Mouse (Mus musculus) layer of hippocampus, postnatal 14 days (tissue): ENCODE data around the gene Gabra5. TPM values are rescaled to one million over a fixed set of nuclear protein-coding genes. Genes with fewer than 3 reads are reported as not detected.
A peak's percentile ranks its signal among the peaks of the same experiment; 100 is the strongest.

Source experiments
- DNase-seq, 2 experiments: peaks; one replicate each; pipeline ENCODE4 v3.0.0; 2021 to 2022; ENCODE audit warnings: low spot score in 2 of 2, mixed read lengths in 1 of 2
- total RNA-seq, 2 experiments: library from RNA; stranded (reverse); gene quantifications; 2 replicates each; pipeline ENCODE4 v1.2.3; 2021

Gabra5 gene
- total RNA-seq, 2 experiments from 2014 or later, result 214 to 219 TPM

DNA sequence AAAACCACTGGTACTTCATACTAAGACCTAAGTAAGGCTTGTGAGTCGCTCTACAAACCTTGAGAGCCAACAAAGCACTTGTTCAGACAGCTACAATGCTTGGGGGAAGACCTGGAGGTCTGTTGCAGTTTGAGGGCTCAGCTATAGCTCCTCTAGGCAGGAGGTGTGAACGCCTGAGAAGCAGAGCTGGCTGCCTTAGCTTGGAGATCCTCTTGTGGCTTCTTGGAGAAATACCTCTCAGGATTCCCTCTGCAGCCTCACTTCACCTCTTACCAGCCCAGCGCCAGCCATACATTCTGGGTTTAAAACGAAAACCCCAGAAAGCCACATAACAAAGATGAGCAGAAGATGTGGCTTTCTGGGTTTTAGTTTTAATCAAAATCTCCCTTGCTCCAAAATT lies 119.8 kb downstream of the Gabra5 start:
- no peak for DNase-seq

DNA sequence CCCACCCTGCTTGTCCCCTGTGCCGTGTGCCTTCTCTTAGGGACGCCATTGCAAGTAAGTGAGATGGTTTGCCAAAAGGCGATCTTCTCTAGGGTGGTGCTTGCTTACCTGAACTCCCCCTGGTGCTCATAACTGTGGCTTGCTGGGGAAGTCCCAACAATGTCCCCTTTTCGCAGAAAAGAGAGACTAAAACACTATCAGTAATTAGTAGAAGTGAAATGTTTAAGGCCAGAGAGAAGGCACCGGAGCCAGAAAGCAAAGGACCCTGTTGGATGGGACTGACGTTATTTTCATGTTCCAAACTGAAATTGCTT lies 122.6 kb downstream of the Gabra5 start:
- DNase-seq, result peak in 1 of 2 experiments; percentile 26

DNA sequence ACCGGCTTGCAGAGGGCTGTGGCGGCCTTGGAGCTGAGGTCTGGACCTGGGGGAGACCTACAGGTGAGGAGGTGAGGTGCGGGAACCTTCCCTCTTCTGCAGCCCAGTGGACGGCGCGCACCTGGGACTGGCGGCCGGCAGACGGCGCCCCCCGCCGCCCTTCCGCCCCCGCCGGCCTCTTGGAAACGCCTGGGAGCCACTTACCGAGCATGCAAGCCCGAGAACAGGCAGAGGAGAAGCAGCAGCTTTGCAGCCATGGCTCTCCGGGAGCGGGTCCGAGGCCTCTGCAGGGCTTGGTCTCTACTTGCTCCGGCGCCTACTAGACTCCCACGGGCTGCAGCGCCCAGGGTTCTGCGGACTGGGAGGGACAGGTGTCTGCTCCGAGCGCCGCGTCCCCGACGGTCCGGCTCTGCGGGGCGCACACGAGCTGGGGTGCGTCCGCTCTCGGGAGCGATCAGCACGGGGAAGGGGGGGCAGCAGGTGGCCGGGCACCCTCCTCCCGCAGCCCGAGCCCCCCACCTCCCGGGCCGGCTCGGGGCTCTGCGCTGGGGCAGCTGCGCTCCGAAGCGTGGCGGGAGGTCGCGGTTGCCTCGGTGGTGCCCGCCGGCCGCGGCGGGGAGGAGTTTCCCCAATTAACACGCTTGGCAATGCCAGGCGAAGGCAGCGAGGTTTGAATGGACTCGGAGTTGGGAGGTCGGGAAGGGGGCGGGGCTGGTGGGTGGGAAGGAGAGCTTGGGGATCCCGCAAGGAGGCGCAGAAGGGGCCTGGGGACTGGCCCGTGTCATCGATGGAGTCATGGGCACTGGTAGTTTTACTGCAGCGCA lies 123.1 kb downstream of the Gabra5 start, which contains the start of gene Gabrg3:
TSS of gene Gabrg3 (minus strand) at position 672 of the 824 bp plus-strand sequence.
- DNase-seq, result peak; percentile 42 to 43

DNA sequence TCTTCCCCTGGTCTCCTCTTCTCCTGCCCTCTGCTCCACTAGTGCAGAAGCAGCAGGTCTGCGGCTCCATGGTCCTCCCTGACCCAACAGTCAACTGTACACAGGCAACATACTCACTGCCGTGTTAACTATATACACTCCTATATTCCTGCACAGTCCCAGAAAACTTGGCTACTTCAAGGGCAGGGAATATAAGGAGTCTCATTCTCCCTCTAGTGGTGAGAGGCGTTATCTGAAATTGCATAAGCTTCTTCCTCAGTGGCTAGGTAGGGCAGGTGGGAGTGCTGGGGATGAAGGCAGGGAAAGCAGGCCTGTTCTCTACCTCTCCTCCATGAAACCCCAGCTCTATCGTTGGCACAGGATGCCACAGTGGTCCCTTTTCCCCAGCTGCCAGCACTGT lies 125.7 kb downstream of the Gabra5 start:
- peak in 1 of 2 experiments; percentile 54 for DNase-seq

DNA sequence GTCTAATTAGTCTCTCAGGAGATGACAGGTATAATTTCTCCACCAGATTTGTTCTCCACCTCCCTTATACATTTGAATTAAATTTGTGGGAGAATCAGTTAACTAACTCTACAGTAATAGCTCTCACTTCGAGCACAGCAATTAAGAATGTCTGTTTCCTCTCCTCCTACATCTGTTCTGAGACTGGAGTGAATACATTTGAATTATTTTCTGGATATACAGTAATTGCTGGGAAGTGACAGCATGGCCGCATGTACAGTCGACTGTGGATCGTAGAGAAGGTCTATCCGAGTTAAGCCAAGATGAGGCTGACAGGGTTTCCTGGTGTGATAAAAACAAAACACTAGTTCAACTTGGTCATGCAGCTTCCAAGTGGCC lies 143.9 kb downstream of the Gabra5 start:
- DNase-seq, result no peak

DNA sequence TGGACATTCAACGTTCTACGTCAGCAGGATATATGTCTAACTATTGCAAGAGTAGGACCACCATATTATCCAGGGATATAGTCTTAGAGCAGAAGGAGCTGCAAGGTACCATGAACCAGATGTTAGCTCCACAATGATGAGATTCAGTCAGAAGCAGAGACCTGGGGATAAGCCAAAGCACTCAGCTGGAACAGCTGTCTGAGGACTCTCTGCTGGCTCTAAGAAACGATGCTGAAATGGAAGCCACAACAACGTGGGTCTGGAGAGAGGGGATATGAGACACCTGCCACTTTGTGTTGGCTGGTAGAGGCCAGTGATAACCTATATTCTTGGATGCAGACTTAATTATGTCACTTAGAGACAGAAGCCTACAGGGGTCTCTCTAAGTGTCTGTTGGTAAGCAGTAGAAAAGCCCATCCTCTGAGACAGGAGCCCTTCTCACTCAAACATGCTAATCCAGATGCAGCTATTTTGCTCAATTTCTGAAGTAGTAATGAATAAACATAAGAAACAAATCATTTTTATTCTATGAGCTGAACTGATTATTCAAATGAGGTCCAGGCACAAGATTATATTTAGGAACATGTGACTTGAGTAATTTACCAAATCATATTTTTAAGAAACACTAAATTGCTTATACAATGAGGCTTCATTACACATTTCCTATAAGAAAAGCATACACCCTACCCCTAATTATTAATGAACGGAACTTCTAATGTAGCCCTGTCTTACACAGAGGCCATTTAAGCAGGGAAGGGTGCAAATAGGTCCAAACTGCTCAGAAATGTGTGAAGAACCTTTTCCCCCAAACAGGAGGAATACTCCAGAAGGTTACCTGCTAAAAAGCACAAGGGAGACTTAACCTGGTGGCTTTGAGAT lies 144.5 kb downstream of the Gabra5 start:
- DNase-seq, result no peak

DNA sequence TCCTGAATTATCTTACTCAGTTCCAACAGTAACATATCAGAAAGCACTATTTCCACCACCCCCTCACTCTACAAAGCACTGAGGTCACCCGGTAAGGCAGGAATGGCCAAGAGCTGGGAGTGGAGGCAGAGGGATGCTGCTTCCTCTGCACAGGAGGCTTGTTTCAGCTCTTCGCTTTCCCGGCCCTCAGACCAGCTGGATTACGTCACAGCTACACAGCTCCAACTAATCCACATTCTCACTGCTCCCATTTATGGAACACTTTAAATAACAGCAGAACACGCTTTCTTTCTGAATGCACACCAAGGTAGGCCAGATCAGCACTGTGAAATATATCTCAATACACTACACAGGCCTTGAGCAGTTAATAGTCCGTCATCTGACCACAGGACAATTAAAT lies 146.0 kb downstream of the Gabra5 start:
- no peak for DNase-seq

DNA sequence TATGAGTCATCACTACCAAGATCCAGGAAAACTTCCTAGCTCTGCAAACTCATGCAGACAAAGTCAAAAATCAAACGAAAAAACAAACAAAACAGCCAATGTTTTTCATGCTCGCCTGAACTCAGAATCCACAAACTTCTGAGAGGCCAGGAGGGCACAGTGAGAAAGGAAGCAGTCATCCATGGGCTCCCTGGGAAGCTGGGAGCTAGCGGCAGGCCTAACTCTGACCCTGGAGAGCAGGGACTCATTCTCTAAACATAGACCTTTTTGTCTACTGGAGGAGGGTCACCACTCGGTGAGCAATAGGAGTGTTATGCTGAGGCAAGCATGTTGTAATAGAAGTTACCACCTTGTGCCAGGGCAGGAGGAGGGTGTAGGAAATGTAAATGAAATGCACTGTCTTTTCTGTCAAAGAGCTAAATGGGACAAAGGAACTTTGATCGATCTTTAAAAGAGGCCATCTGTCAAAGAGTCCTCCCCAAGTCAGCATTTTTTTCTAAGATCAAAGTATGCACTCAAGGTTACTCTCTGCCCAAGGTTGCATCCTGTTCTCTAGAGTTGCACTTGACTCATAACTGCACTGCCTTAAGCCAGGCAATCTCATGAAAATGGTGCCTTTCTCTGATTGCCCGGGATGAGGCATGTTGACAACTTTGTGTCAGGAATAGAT lies 151.9 kb downstream of the Gabra5 start:
- DNase-seq, result no peak

Other genes starting within 250 kb of the Gabra5 start
- 10 to 100 TPM; 18.7 to 22.9 TPM for gene Gabrg3, start 122.9 kb downstream of the Gabra5 start, total RNA-seq
- gene Gabrb3, start 90.4 kb downstream of the Gabra5 start, total RNA-seq, result 100 to 1,000 TPM; 254 to 269 TPM